Mouse (Mus musculus) kidney, adult 2 months (tissue): ENCODE measurements around the gene Rae1.

Source experiments
- CTCF ChIP-seq: fragments of 200-500 bp; conservative IDR thresholded peaks from 2 replicates; pipeline ENCODE4 v1.5.1; 2011; ENCODE audit warnings: low read depth, mild to moderate bottlenecking, control low read depth, low read length, moderate library complexity, mixed read lengths; ENCODE audit not compliant: insufficient read depth, insufficient read length
- POLR2A ChIP-seq: fragments of 200-500 bp; IDR thresholded peaks from one replicate; pipeline ENCODE4 v1.6.1; 2011; ENCODE audit warnings: low read depth, low read length, control low read depth

DNA sequence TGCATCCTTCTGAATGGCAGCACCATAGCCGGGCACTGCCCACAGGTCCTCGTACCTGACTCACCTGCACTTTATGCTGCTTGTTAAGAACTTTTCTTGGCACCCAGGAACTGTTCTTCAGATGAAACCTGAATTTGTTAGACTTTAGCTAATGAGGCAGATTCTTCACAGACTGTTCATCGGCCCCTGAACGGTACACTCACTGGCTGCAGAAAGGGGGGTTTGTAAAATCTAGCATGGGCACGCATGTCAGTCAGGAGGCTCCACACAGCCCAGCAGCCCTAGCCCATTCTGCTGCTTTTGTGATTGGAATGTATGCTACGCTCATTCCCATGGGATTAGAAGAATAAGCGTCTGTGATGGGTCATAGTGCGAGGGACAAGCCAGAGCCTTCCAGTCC is 3.8 kb downstream of the Rae1 start:
- TF ChIP-seq CTCF (no peak), POLR2A (no peak)
